Mouse (Mus musculus) limb, embryonic 11.5 days (tissue): ENCODE data around the gene Hormad2. TPM values are rescaled to one million over a fixed set of nuclear protein-coding genes. Genes with fewer than 3 reads are reported as not detected.

Experiments used
- ATAC-seq: fragments of 200-750 bp; cut with Nextera tagmentation; 2 replicates; pipeline ENCODE4 v1.8.0; 2017; ENCODE audit warnings: low read depth; ENCODE audit not compliant: insufficient number of reproducible peaks, low FRiP score, low TSS enrichment
- DNase-seq: peaks from one replicate; pipeline ENCODE4 v3.0.0-alpha.2; 2015; ENCODE audit warnings: low spot score
- H3K27ac ChIP-seq: fragments of 300-500 bp; sonication (generic); replicated peaks from 2 replicates; pipeline ENCODE4 v1.5.1; 2014; ENCODE audit warnings: low read depth, mild to moderate bottlenecking, low read length
- H3K27me3 ChIP-seq: fragments of 300-500 bp; sonication (generic); 2 replicates; pipeline ENCODE4 v1.6.1; 2014; ENCODE audit warnings: mild to moderate bottlenecking, low read length, mixed read lengths; ENCODE audit not compliant: control insufficient read depth, insufficient read depth
- H3K36me3 ChIP-seq: fragments of 300-500 bp; sonication (generic); 2 replicates; pipeline ENCODE4 v1.6.1; 2014; ENCODE audit warnings: mild to moderate bottlenecking, low read length, moderate library complexity, mixed read lengths; ENCODE audit not compliant: control insufficient read depth, insufficient read depth
- H3K4me1 ChIP-seq: fragments of 300-500 bp; sonication (generic); 2 replicates; pipeline ENCODE4 v1.6.1; 2014; ENCODE audit warnings: low read length, mixed read lengths; ENCODE audit not compliant: control insufficient read depth, insufficient read depth
- H3K4me2 ChIP-seq: fragments of 300-500 bp; sonication (generic); 2 replicates; pipeline ENCODE4 v1.6.1; 2014; ENCODE audit warnings: low read depth, mild to moderate bottlenecking, moderate library complexity; ENCODE audit not compliant: severe bottlenecking
- H3K4me3 ChIP-seq: fragments of 300-500 bp; sonication (generic); 2 replicates; pipeline ENCODE4 v1.5.1; 2014; ENCODE audit warnings: low read depth, low read length
- H3K9ac ChIP-seq: fragments of 300-500 bp; sonication (generic); 2 replicates; pipeline ENCODE4 v1.6.1; 2014; ENCODE audit warnings: mild to moderate bottlenecking, low read length
- H3K9me3 ChIP-seq: fragments of 300-500 bp; sonication (generic); 2 replicates; pipeline ENCODE4 v1.6.1; 2016; ENCODE audit warnings: low read length; ENCODE audit not compliant: control insufficient read depth
- WGBS: fragments of 180-500 bp; shearing (Covaris S2); extraction: QIAGEN DNeasy Blood & Tissue Kit; methylation state at CpG from one replicate; pipeline ENCODE4 v1.1.7; 2014; 5-methylcytosine and 5-hydroxymethylcytosine counted together
- polyA plus RNA-seq: library from polyadenylated mRNA; unstranded; fragments of >200 nt; fragmentation: Nextera tagmentation; extraction: Ambion mirVana; gene quantifications from 2 replicates; pipeline ENCODE4 v1.2.1, GENCODE M21; 2014

Gene Hormad2
- polyA plus RNA-seq, 1 experiment from 2014 or later, result 0.35 TPM

DNA sequence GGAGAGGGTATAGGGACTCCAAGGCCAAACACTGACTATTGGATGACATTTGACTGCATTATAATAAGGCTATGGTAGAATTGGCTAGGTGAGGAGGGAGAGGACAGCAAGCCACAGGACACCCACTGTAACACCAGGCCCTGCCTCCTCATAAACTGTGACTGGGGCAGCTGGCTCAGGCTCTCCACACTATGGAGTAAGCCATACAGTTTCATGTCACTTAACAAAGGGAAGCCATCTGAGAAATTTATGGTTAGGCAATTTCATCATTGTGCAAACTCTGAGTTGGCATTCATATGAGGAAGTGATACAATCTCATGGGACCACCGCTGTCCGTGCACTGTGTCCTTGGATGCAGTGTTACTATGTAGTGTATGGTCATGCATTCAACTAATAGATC lies 107.9 kb downstream of the Hormad2 start:
- H3K36me3 ChIP-seq, result no peaks in the 10 kb centered on the region
- no peak overlapping the region for H3K4me3 ChIP-seq
- no peaks in the 10 kb centered on the region for H3K27me3 ChIP-seq
- no peaks in the 10 kb centered on the region for H3K4me1 ChIP-seq
- no peaks in the 10 kb centered on the region for H3K9me3 ChIP-seq
- no peak for DNase-seq
- H3K27ac ChIP-seq, result no peak overlapping the region
- no peak overlapping the region for H3K4me2 ChIP-seq
- 92% methylated on average over 2 of the region's 2 CpGs for WGBS
- no peak for ATAC-seq
- no peak overlapping the region for H3K9ac ChIP-seq

DNA sequence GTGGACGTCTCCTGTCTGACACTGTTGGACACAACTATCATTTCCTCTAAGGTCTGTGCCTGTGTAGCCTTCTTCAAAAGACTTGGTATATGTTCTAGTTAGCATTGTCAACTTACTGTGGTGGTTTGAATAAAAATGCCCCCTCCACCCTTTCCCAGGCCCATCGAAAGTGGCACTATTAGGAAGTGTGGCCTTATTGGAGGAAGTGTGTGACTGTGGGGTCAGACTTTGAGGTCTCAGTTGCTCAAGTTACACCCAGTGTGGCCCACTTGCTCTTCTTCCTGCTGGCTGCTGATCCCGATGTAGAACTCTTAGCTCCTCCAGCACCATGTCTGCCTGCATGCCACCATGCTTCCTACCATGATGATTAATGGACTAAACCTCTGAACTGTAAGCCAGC lies 112.7 kb downstream of the Hormad2 start:
- DNase-seq (no peak), ATAC-seq (no peak)
- no peaks in the 10 kb centered on the region for H3K9me3 ChIP-seq
- 80% methylated on average over 3 of the region's 3 CpGs for WGBS
- no peak overlapping the region for H3K4me3 ChIP-seq
- no peaks in the 10 kb centered on the region for H3K27me3 ChIP-seq
- H3K27ac ChIP-seq, result no peak overlapping the region
- no peak overlapping the region for H3K9ac ChIP-seq
- H3K4me1 ChIP-seq, result no peaks in the 10 kb centered on the region
- H3K36me3 ChIP-seq, result no peaks in the 10 kb centered on the region
- no peak overlapping the region for H3K4me2 ChIP-seq

DNA sequence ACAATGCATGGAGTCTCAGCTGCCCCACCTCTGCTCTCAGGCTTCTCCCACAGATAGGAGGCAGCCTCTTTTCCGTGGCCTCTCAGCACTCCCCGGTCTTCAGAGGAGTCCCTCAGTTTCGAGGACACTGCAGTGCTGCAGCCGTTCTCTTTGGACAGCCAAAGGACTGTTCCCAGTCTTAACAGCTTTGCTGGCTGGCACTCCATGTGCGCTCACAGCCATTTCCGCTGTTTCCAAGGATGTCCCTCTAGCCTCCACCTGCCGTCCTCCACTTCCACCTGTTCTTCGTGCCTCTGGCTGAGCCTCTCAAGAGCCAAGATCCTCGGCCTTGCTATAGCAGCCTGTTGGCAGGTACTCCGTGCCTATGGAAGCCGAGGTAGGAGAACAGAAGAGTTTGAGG lies 117.4 kb downstream of the Hormad2 start:
- WGBS, result 68% methylated on average over 11 of the region's 11 CpGs
- Histone ChIP-seq H3K4me2 (no peak overlapping the region), H3K4me1 (no peaks in the 10 kb centered on the region), H3K36me3 (no peaks in the 10 kb centered on the region), H3K27me3 (no peaks in the 10 kb centered on the region), H3K27ac (no peak overlapping the region), H3K9me3 (no peaks in the 10 kb centered on the region), H3K4me3 (no peak overlapping the region), H3K9ac (no peak overlapping the region)
- ATAC-seq (no peak), DNase-seq (no peak)

DNA sequence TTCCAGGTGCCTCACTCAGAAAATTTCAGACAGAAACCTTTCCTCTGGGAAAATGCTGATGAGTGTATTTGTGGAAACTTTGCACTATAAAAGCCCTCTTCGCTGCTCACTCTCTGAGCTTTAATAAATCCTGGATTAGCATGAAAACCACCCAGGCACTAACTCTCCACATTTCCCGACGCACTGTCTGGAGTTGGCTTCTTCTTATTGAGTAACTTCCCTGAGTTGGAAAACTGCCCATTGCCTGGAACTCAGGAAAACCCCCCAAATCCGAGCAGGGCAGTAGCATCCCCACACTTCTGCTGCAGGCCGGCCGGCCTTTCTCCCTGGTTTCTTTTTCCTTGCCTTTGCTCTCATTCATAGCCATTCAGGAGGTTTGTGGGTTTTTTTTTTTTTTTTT lies 118.0 kb downstream of the Hormad2 start:
- H3K4me3 ChIP-seq, result no peak overlapping the region
- no peaks in the 10 kb centered on the region for H3K27me3 ChIP-seq
- no peak for DNase-seq
- no peaks in the 10 kb centered on the region for H3K36me3 ChIP-seq
- no peak overlapping the region for H3K9ac ChIP-seq
- 64% methylated on average over 6 of the region's 6 CpGs for WGBS
- H3K9me3 ChIP-seq, result no peaks in the 10 kb centered on the region
- H3K27ac ChIP-seq, result no peak overlapping the region
- no peak overlapping the region for H3K4me2 ChIP-seq
- H3K4me1 ChIP-seq, result no peaks in the 10 kb centered on the region
- ATAC-seq, result no peak

DNA sequence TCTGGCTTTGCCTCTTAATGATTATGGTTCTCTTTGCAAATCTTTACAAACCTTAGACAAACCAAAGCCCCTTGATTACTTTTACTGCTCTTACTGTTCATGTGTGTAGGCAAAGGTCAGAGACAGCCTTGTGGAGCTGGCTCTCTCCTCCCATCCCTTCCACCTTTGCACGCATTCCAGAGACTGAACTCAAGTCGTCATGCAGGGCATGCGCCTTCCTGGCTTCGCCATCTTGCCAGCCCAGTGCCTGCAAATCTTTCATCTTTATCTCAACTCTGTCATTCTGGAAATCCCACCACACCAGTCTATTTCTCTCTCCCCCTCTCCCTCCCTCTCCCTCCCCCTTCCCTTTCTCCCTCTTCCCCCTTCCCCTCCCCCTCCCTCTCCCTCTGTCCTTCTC lies 120.0 kb downstream of the Hormad2 start:
- Histone ChIP-seq H3K4me2 (no peak overlapping the region), H3K4me3 (no peak overlapping the region), H3K4me1 (no peaks in the 10 kb centered on the region), H3K27me3 (no peaks in the 10 kb centered on the region), H3K36me3 (no peaks in the 10 kb centered on the region), H3K9me3 (no peaks in the 10 kb centered on the region), H3K27ac (no peak overlapping the region), H3K9ac (no peak overlapping the region)
- DNase-seq, result no peak
- WGBS, result 73% methylated on average over 4 of the region's 4 CpGs
- ATAC-seq, result no peak

DNA sequence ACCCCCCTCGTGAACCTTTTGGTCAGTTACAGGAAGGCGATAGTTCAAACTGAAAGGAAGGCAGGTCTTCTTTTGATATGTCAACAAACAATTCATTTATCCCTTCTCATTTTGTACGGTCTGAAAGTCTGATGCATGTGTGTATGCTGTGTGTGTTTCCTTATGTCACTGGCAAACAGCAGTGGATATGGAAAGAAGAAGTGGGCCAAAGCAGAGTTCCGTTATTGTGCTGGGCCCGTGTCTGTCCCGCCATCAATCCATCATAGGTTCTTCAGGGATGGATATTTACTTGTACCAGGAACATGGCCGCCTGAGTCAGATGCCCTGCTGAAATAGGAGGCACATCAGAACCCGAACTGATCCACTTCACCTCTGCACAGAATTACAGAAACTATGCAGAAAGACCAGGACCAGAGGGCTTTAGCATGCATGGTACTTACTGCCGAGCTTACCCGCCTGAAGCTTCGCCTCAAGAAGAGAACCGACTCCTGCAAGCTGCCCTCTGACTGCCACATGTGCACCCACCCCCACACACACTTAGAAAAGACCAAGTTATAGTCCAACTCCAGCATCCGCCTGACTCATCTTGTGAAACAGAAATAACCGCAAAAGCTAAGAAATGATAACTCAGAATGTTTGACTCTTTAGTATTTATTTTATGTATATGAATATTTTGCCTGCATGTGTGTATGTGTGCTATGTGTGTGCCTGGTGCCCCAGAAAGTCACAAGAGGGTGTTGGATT lies 121.5 kb downstream of the Hormad2 start:
- H3K27me3 ChIP-seq, result no peaks in the 10 kb centered on the region
- H3K4me3 ChIP-seq, result no peak overlapping the region

DNA sequence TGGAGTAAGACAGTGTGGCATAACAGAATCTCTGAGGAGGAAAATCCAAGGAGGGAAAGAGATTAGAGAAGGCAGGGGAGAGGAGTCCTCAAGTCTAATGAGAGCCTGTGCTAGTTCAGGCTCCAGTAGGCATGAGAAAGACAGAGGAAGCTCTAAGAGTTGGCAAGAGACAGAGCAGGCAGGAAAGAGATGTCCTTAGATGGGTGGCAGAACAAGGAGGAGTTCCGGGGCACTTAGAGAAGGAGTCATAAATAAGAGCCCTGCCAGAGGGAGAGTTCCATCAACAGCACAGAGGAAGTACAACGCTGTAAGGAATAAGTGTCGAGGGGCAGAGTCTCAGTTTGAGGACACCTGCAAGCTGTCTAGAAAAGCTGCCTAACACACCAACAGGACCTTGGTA lies 122.9 kb downstream of the Hormad2 start:
- 59% methylated on average over 3 of the region's 3 CpGs for WGBS
- Histone ChIP-seq H3K4me3 (no peak overlapping the region), H3K36me3 (no peaks in the 10 kb centered on the region), H3K9me3 (no peaks in the 10 kb centered on the region), H3K4me1 (no peaks in the 10 kb centered on the region), H3K27me3 (no peaks in the 10 kb centered on the region), H3K9ac (no peak overlapping the region), H3K27ac (no peak overlapping the region), H3K4me2 (no peak overlapping the region)
- DNase-seq (no peak), ATAC-seq (no peak)

More for the DNA sequence above, 121.5 kb downstream of the Hormad2 start:
- DNase-seq (no peak), ATAC-seq (no peak)
- 90% methylated on average over 14 of the region's 14 CpGs for WGBS
- Histone ChIP-seq H3K27ac (no peak overlapping the region), H3K9ac (no peak overlapping the region), H3K4me2 (no peak overlapping the region), H3K36me3 (no peaks in the 10 kb centered on the region), H3K4me1 (no peaks in the 10 kb centered on the region), H3K9me3 (no peaks in the 10 kb centered on the region)

DNA sequence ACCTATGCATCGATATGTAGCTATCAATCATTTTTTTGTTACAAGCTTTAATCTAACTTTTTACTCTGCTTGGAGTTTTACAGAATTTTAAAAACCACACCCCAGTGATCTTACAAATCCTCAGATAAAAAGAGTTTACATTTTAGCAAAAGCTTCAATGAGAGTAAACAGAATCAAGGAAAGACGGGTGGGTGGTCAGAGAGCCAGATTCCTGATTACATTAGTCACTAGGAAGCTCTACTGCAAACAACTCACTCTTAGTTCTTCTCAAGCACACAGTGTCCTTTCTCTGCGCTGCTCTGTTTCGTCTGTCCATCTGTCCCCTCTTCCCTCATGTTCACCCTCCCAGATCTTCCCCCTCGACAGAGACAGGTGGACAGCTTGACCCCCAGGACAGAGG lies 123.6 kb downstream of the Hormad2 start:
- Histone ChIP-seq H3K9me3 (no peaks in the 10 kb centered on the region), H3K27me3 (no peaks in the 10 kb centered on the region), H3K4me1 (no peaks in the 10 kb centered on the region), H3K9ac (no peak overlapping the region), H3K27ac (no peak overlapping the region), H3K36me3 (no peaks in the 10 kb centered on the region), H3K4me2 (no peak overlapping the region), H3K4me3 (no peak overlapping the region)
- ATAC-seq, result no peak
- no peak for DNase-seq
- WGBS, result 75% methylated on average over 5 of the region's 5 CpGs

DNA sequence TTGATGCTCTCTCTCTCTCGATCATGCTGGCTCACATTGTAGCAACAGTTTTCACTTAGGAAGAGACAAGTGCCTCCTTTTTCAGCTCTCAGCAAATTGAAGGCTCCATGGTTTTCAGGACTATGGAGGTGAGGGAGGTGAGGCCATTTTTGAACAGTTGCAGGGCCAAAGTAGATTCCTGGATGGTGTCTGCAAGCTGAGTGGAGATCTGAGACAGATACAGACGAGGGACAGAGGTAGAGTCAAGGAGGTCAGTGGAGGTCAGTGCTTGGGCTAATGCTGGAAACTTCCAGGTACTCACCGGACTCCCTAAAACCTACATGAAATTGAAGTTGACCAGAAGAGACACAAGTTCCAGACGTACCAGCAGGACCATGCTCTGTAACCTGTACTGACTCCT lies 128.7 kb downstream of the Hormad2 start:
- H3K27me3 ChIP-seq, result no peaks in the 10 kb centered on the region
- H3K36me3 ChIP-seq, result no peaks in the 10 kb centered on the region
- H3K27ac ChIP-seq, result no peak overlapping the region
- no peak overlapping the region for H3K4me2 ChIP-seq
- no peak overlapping the region for H3K9ac ChIP-seq
- H3K4me3 ChIP-seq, result no peak overlapping the region
- ATAC-seq, result no peak
- H3K4me1 ChIP-seq, result peaks cover 14% of the 10 kb centered on the region
- WGBS, result 64% methylated on average over 4 of the region's 4 CpGs
- no peaks in the 10 kb centered on the region for H3K9me3 ChIP-seq
- DNase-seq, result no peak
